In genomic region chr13:28847478-28847877, GRCm38 (mm10) we compare ENCODE assay signal across 18 mouse cellular contexts.
DNase-seq lines count a peak whose midpoint lies in the region; ATAC-seq and TF ChIP-seq lines count a peak whose summit lies in the region.
"Had no signal": no experiment of that assay in that cellular context is flagged by ENCODE, and none has a peak within 500 bp of the region (broad histone marks: within the 10 kb centered on the region; RNA-seq: fewer than 3 reads in every experiment).

No protein-coding gene starts in this region.

- 0 out of 2 replicates have a peak overlapping the region, but pooled peaks have one; percentile 27 for H3K27ac ChIP-seq in forebrain, embryonic 14.5 days (ENCODE audit: low read depth, low read length)
- no peak overlapping the region for H3K27ac ChIP-seq in forebrain, embryonic 10.5 days
- H3K27ac ChIP-seq in lung, embryonic 16.5 days (ENCODE audit: low read length): no peak overlapping the region; the same call in 1 of the 2 replicates
- no peak overlapping the region for H3K27ac ChIP-seq in forebrain, postnatal 0 days (ENCODE audit: low read depth, low read length)
- H3K27ac ChIP-seq: embryonic facial prominence, embryonic 10.5 days; gastrocnemius, adult 2 months; hindbrain, embryonic 15.5 days had no signal

- H3K27me3 ChIP-seq in forebrain, embryonic 14.5 days (replicated peaks; ENCODE audit: control insufficient read depth, insufficient read depth, low read length): no peaks in the 10 kb centered on the region
- H3K27me3 ChIP-seq in forebrain, embryonic 10.5 days (ENCODE audit: poor library complexity, severe bottlenecking): no peaks in the 10 kb centered on the region
- H3K27me3 ChIP-seq in lung, embryonic 16.5 days (ENCODE audit: control insufficient read depth, insufficient read depth, low read depth, low read length): no peaks in the 10 kb centered on the region
- no peaks in the 10 kb centered on the region for H3K27me3 ChIP-seq in forebrain, postnatal 0 days (ENCODE audit: insufficient read depth, low read length)
- H3K27me3 ChIP-seq: heart, embryonic 12.5 days; hindbrain, embryonic 15.5 days; Patski had no signal

- H3K4me1 ChIP-seq in forebrain, embryonic 14.5 days (ENCODE audit: control insufficient read depth, insufficient read depth, low read length): peaks cover 19% of the 10 kb centered on the region
- H3K4me1 ChIP-seq in forebrain, embryonic 10.5 days: peaks cover 49% of the 10 kb centered on the region
- H3K4me1 ChIP-seq in lung, embryonic 16.5 days (replicated peaks; ENCODE audit: control insufficient read depth, insufficient read depth, low read length): peaks cover 7% of the 10 kb centered on the region; the same call in 1 of the 2 replicates
- no peaks in the 10 kb centered on the region; the same call in 1 of the 2 replicates for H3K4me1 ChIP-seq in forebrain, postnatal 0 days (ENCODE audit: insufficient read depth)

- H3K36me3 ChIP-seq in forebrain, embryonic 14.5 days (ENCODE audit: control insufficient read depth, insufficient read depth, low read length): no peaks in the 10 kb centered on the region
- H3K36me3 ChIP-seq in forebrain, embryonic 10.5 days (replicated peaks): peaks cover 12% of the 10 kb centered on the region
- no peaks in the 10 kb centered on the region for H3K36me3 ChIP-seq in lung, embryonic 16.5 days (ENCODE audit: control insufficient read depth, insufficient read depth, low read length)
- no peaks in the 10 kb centered on the region for H3K36me3 ChIP-seq in forebrain, postnatal 0 days (ENCODE audit: insufficient read depth)
- H3K36me3 ChIP-seq: heart, embryonic 12.5 days; hindbrain, embryonic 15.5 days had no signal

- TF ChIP-seq CTCF in forebrain, postnatal 0 days (IDR thresholded peaks at IDR 0.05; ENCODE audit: low read depth): no peak

- 36% methylated on average over 3 of the region's 3 CpGs for WGBS in forebrain, embryonic 14.5 days
- 82% methylated on average over 3 of the region's 3 CpGs for WGBS in forebrain, embryonic 10.5 days
- WGBS in lung, embryonic 16.5 days: 54% methylated on average over 3 of the region's 3 CpGs
- 21% methylated on average over 3 of the region's 3 CpGs for WGBS in forebrain, postnatal 0 days

- no peak overlapping the region for H3K9ac ChIP-seq in forebrain, embryonic 14.5 days (ENCODE audit: low read length)
- no peak overlapping the region for H3K9ac ChIP-seq in lung, embryonic 16.5 days (ENCODE audit: low read length)
- H3K9ac ChIP-seq in forebrain, postnatal 0 days: no peak overlapping the region
- H3K9ac ChIP-seq: heart, embryonic 12.5 days; hindbrain, embryonic 15.5 days had no signal

- peak; percentile 66; the same call in 1 of the 2 replicates for ATAC-seq in forebrain, embryonic 14.5 days
- ATAC-seq in lung, embryonic 16.5 days (ENCODE audit: low read depth): peak; percentile 62; the same call in 1 of the 2 replicates
- ATAC-seq in forebrain, postnatal 0 days: peak; percentile 60; the same call in 1 of the 2 replicates
- ATAC-seq: activated CD4-positive, CD25-positive, alpha-beta regulatory T cell, adult 4 months; inflammation-experienced regulatory T-cells, adult 6 months; Patski had no signal

- H3K9me3 ChIP-seq in forebrain, embryonic 14.5 days (replicated peaks; ENCODE audit: control insufficient read depth, low read length): no peaks in the 10 kb centered on the region
- H3K9me3 ChIP-seq in forebrain, embryonic 10.5 days: peaks cover 4% of the 10 kb centered on the region; the same call in 1 of the 2 replicates
- H3K9me3 ChIP-seq in lung, embryonic 16.5 days (ENCODE audit: control insufficient read depth, low read length): no peaks in the 10 kb centered on the region
- H3K9me3 ChIP-seq in forebrain, postnatal 0 days (ENCODE audit: low read length): no peaks in the 10 kb centered on the region
- H3K9me3 ChIP-seq: heart, embryonic 12.5 days; hindbrain, embryonic 15.5 days had no signal

- no peak overlapping the region for H3K4me3 ChIP-seq in forebrain, embryonic 14.5 days (ENCODE audit: low read depth, low read length)
- H3K4me3 ChIP-seq in forebrain, embryonic 10.5 days: no peak overlapping the region
- no peak overlapping the region for H3K4me3 ChIP-seq in lung, embryonic 16.5 days (ENCODE audit: low read length)
- no peak overlapping the region for H3K4me3 ChIP-seq in forebrain, postnatal 0 days (ENCODE audit: low read depth, low read length)
- H3K4me3 ChIP-seq: embryonic facial prominence, embryonic 10.5 days; gastrocnemius, adult 2 months; heart, embryonic 12.5 days; hindbrain, embryonic 15.5 days had no signal

- peak; percentile 81 for DNase-seq in forebrain, embryonic 14.5 days (ENCODE audit: low spot score)
- DNase-seq in forebrain, embryonic 10.5 days (ENCODE audit: extremely low spot score, low spot score): no peak
- no peak for DNase-seq in lung, adult 18-20 months
- peak; percentile 25 for DNase-seq in brain, adult 2 months (ENCODE audit: low read depth, low spot score)
- peak; percentile 63 for DNase-seq in forebrain, postnatal 0 days
- no peak for DNase-seq in Muller cell, postnatal 12 days (ENCODE audit: inconsistent ontology term)
- DNase-seq: adrenal gland, postnatal 14 days; cerebellum, adult 2 months; cerebellum, postnatal 10 days; gastrocnemius, adult 2 months; gastrocnemius, postnatal 25 days had no signal

- H3K4me2 ChIP-seq in forebrain, embryonic 14.5 days (ENCODE audit: low read length): no peak overlapping the region
- H3K4me2 ChIP-seq in lung, embryonic 16.5 days (ENCODE audit: low read depth, low read length): no peak overlapping the region
- H3K4me2 ChIP-seq in forebrain, postnatal 0 days (ENCODE audit: low read depth): no peak overlapping the region
- H3K4me2 ChIP-seq: heart, embryonic 12.5 days; hindbrain, embryonic 15.5 days had no signal

Comparison
In these comparisons a context has a peak if more than half of its experiments do, and no peak if none do; other contexts are left out.
1. DNase-seq: peak in forebrain, embryonic 14.5 days (single experiment), brain, adult 2 months (single experiment) and forebrain, postnatal 0 days (single experiment); none in forebrain, embryonic 10.5 days (single experiment), lung, adult 18-20 months (0 of 2) and Muller cell, postnatal 12 days (single experiment).
2. Peak in every context shown above with its lines, with median percentiles within 50 percentile points of each other: ATAC-seq.